Mouse (Mus musculus) heart, embryonic 14.5 days (tissue): Measurements from ENCODE around the gene Suco. TPM values are rescaled to one million over a fixed set of nuclear protein-coding genes. Genes with fewer than 3 reads are reported as not detected.

Source experiments
- ATAC-seq: fragments of 200-750 bp; cut with Nextera tagmentation; 2 replicates; pipeline ENCODE4 v1.8.0; 2017; ENCODE audit warnings: low read depth, moderate TSS enrichment; ENCODE audit not compliant: insufficient number of reproducible peaks, insufficient read depth, low FRiP score
- H3K27ac ChIP-seq, 2 experiments: fragments of 200-500 bp in 1 of 2; fragments of 300-500 bp in 1 of 2; sonication (generic) in 1 of 2; replicated peaks in 1 of 2; 2 replicates each; pipeline ENCODE4 v1.5.1; 2012 to 2014; ENCODE audit warnings: low read depth in 2 of 2, low read length in 2 of 2, control low read depth in 1 of 2, mild to moderate bottlenecking in 1 of 2, mixed read lengths in 1 of 2; ENCODE audit not compliant: control insufficient read depth in 1 of 2, insufficient read depth in 1 of 2
- H3K27me3 ChIP-seq: fragments of 300-500 bp; sonication (generic); 2 replicates; pipeline ENCODE4 v1.6.1; 2014; ENCODE audit warnings: mild to moderate bottlenecking, low read length, control low read depth; ENCODE audit not compliant: control insufficient read depth, insufficient read depth
- H3K36me3 ChIP-seq: fragments of 300-500 bp; sonication (generic); 2 replicates; pipeline ENCODE4 v1.6.1; 2014; ENCODE audit warnings: mild to moderate bottlenecking, control low read depth, low read length, mixed read lengths; ENCODE audit not compliant: control insufficient read depth, insufficient read depth
- H3K4me1 ChIP-seq, 2 experiments: fragments of 200-500 bp in 1 of 2; fragments of 300-500 bp in 1 of 2; sonication (generic) in 1 of 2; 2 replicates each; pipeline ENCODE4 v1.6.1; 2012 to 2014; ENCODE audit warnings: low read length in 2 of 2, control low read depth in 1 of 2, mixed read lengths in 1 of 2; ENCODE audit not compliant: control insufficient read depth in 2 of 2, insufficient read depth in 2 of 2
- H3K4me2 ChIP-seq: fragments of 300-500 bp; sonication (generic); 2 replicates; pipeline ENCODE4 v1.6.1; 2014; ENCODE audit warnings: mild to moderate bottlenecking, low read length
- H3K4me3 ChIP-seq, 2 experiments: fragments of 200-500 bp in 1 of 2; fragments of 300-500 bp in 1 of 2; sonication (generic) in 1 of 2; 2 replicates each; pipeline ENCODE4 v1.5.1; 2012 to 2014; ENCODE audit warnings: low read length in 2 of 2, mild to moderate bottlenecking in 2 of 2, control low read depth in 1 of 2, low read depth in 1 of 2, moderate library complexity in 1 of 2; ENCODE audit not compliant: control insufficient read depth in 1 of 2, insufficient read depth in 1 of 2
- H3K9ac ChIP-seq: fragments of 300-500 bp; sonication (generic); 2 replicates; pipeline ENCODE4 v1.6.1; 2014; ENCODE audit warnings: mild to moderate bottlenecking, low read length
- H3K9me3 ChIP-seq: fragments of 300-500 bp; sonication (generic); 2 replicates; pipeline ENCODE4 v1.6.1; 2016; ENCODE audit warnings: low read length, control low read depth; ENCODE audit not compliant: control insufficient read depth
- WGBS: fragments of 180-500 bp; shearing (Covaris S2); extraction: QIAGEN DNeasy Blood & Tissue Kit; methylation state at CpG from one replicate; pipeline ENCODE4 v1.1.7; 2014; 5-methylcytosine and 5-hydroxymethylcytosine counted together
- polyA plus RNA-seq: library from polyadenylated mRNA; unstranded; fragments of >200 nt; fragmentation: Nextera tagmentation; extraction: Ambion mirVana; gene quantifications from 2 replicates; pipeline ENCODE4 v1.2.1, GENCODE M21; 2014

The Suco gene
- polyA plus RNA-seq: 15.5 and 19.2 TPM in 2 replicates

DNA sequence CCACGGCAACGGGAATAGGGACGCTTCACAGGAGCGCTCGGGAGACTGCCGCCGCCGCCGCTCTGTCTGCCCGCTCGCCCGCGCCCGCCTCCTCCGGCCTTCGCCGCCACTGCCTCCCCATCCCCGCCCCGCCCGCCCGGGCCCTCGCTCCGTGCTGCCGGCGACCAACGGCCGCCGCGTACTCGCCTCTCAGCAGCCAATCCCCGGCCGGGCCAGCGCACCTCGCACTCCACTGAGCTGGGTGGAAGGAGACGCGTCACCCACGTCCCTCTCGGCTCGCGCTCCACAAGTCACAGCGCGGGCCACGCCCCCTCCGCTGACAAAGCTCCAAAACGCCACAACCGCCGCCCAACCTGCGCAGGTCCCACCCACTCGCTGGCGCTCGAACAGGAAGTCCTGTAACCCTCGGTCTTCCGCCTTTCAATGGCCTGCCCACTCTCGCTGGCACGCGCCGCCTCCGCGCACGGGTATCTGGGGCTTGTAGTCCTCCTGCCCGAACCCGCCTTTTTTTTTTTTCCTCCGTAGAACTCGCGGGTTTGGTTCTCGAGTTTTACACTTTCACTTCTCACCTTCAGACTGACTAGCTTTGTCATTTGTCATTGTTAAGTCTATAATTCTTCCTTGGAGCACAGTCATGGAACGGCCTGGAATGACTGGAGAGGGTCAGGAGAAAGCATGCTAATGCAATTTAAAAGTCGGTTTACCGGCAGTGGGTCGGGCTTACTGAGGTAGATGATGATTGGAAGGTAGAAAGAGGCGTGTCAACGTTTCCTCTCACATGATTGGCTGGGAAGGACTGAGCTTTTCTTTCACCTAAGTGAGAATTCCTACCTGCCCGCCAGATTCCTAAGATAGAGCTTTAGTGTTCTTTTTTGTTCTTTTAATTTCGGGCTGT lies at the start of gene Suco:
TSS of gene Suco (minus strand) at position 130 of the 895 bp plus-strand sequence.
- Histone ChIP-seq H3K27ac (peak within 1 kb of the TSS; percentile 98), H3K36me3 (no peaks in the 10 kb centered on the region)
- WGBS: under 1% methylated on average over 55 of the region's 74 CpGs

DNA sequence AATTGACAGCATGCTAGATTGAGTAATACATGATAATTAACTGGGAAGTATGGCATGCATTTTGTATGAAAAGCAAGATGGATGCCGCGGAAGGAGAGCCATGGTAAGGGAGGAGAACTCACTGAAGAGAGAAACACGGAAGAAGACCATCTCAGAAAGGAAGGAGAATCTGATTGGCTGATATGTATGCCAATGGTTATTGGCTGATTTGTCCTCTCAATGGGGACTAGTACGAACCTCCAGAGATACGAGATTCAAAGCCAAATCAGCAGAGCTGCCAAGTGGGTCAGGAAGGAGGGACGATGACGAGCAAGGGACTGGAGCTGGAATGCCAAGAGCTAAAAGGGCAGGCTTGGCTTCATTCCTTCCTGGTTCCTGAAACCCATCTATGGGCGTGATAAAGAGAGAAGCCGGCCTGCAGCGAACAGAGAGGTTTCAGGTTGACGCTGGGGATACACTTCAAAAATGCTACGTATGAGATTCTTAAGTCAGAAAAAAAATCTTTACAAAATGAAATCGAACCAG lies 48.9 kb upstream of the Suco start:
- Histone ChIP-seq H3K27ac (no peak overlapping the region), H3K9me3 (no peaks in the 10 kb centered on the region), H3K27me3 (no peaks in the 10 kb centered on the region), H3K9ac (no peak overlapping the region), H3K4me3 (no peak overlapping the region), H3K36me3 (no peaks in the 10 kb centered on the region), H3K4me1 (no peaks in the 10 kb centered on the region; a peak in 1 of 4 replicates), H3K4me2 (no peak overlapping the region)
- 71% methylated on average over 13 of the region's 13 CpGs for WGBS
- ATAC-seq: no peak

More for the DNA sequence above, at the start of gene Suco:
- Histone ChIP-seq H3K4me2 (peak within 1 kb of the TSS; percentile 82), H3K4me1 (peaks cover 5 to 13% of the 10 kb centered on the region in 2 experiments; a peak in 3 of 4 replicates), H3K9me3 (no peaks in the 10 kb centered on the region), H3K9ac (peak within 1 kb of the TSS; percentile 94), H3K4me3 (peak within 1 kb of the TSS; percentile 82 to 89), H3K27me3 (no peaks in the 10 kb centered on the region)
- ATAC-seq: peak; percentile 98

DNA sequence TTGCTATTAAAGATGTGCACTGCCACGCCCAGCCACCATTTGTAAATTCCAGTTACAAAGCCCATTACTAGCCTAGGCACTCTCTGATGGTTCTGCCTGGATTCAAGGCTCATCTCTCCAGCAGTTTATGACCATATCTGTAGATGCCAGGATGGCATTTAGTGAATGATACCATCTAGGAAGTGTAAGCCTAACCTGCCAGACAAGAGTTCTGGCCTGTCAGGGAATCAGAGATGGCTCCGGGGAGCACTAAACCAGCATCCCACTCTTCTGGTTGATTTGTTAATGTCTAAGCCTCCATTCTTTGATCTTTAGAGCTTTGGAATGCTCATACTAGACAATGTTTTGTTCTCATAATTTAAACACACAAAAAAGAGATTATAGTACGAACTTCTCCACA lies 47.8 kb upstream of the Suco start:
- Histone ChIP-seq H3K9me3 (no peaks in the 10 kb centered on the region), H3K36me3 (no peaks in the 10 kb centered on the region), H3K4me2 (no peak overlapping the region), H3K4me3 (no peak overlapping the region), H3K27ac (no peak overlapping the region), H3K4me1 (no peaks in the 10 kb centered on the region; a peak in 1 of 4 replicates), H3K27me3 (no peaks in the 10 kb centered on the region), H3K9ac (no peak overlapping the region)
- WGBS: 82% methylated on average over 3 of the region's 3 CpGs
- no peak for ATAC-seq

DNA sequence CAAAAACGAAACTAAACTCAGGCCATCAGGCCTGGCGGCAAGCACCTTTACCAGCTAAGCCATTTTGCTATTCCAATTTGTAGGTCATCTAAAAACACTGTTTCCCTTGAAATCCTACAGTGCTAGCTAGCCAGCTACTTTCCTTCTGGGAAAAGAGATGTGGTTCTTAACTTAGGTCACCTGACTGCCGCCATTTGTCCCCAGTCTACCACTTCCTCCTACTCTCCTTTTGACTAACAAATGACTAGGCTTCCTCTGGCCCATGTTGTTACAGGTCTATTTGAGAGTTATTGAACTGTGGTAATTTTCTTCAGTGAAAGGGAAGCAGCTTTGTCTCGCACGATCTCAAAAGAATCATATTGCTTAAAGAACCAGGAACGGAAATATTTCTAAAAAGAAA lies 45.4 kb upstream of the Suco start:
- 91% methylated on average over 6 of the region's 6 CpGs for WGBS
- Histone ChIP-seq H3K4me1 (peaks cover 0 to 5% of the 10 kb centered on the region in 2 experiments; a peak in 2 of 4 replicates), H3K27ac (no peak overlapping the region), H3K4me3 (no peak overlapping the region), H3K9ac (no peak overlapping the region), H3K27me3 (no peaks in the 10 kb centered on the region), H3K9me3 (no peaks in the 10 kb centered on the region), H3K4me2 (no peak overlapping the region), H3K36me3 (no peaks in the 10 kb centered on the region)
- no peak for ATAC-seq

DNA sequence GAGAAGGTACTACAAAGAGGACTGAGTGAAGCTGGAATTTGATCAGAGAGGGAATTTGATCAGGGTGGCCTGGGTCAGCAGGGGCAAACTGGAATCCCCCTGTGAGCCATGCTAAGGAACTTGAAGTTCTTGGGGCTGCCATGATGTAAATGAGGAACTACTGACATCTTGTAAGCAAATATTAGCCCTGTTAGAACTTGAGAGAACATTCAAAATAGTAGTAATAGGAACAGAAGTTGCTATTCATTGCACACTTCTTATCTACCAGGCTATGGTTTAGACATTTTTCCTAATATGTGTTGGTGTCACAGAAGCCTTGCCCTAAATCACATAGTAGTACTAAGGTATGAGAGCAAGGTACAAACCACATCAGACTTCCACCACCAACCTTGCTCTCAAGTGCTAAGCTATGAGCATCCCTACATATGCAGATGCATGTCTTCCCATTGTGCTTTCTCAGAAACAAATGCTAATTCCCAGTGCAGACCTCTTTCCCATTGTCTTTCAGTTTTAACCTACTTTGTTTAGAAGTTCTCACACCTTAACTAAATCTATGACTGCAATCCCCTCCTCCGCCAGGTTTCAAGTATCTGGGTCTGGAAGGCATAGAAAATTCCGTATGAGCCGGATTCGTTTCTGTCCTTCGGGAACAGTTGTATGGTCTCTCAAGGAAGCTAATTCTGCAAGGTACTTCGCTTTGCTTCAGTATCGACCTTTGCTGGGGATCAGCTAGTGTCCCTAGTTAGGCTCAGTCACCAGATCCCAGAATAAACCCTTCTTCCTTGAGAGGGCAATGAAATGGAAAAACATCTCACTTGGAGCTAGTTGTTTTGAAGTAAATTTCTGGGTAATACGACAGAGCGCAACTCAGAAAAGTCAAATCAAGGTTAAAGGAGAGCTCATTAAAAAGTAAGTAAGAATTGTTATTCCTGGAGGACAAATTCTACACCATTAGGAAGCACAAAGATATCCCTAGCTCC lies 44.3 kb upstream of the Suco start:
- peaks cover 0 to 5% of the 10 kb centered on the region in 2 experiments; a peak in 2 of 4 replicates for H3K4me1 ChIP-seq
- H3K27ac ChIP-seq: no peak overlapping the region
- ATAC-seq: no peak
- H3K4me3 ChIP-seq: no peak overlapping the region
- no peaks in the 10 kb centered on the region for H3K9me3 ChIP-seq
- H3K4me2 ChIP-seq: no peak overlapping the region
- H3K27me3 ChIP-seq: no peaks in the 10 kb centered on the region
- 87% methylated on average over 9 of the region's 9 CpGs for WGBS
- no peak overlapping the region for H3K9ac ChIP-seq
- no peaks in the 10 kb centered on the region for H3K36me3 ChIP-seq

DNA sequence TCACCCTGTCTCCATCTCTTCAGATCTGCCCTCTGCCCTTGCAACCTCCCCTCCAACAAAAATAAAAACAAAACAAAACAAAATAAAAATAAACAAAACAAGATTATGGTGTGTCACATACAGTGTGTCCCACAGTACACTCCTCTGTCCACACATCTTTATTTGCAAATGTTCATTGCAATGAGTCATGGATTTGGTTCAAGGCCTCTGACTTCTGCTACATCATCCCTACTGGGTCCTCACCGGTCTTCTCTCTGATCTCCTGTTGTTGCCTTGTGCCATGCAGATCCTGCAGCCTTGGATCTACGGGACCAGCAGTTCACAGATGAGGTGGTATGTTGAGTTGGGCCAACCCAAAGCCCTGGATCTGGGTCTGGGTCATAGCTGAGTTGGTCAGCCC lies 43.1 kb upstream of the Suco start:
- H3K36me3 ChIP-seq: no peaks in the 10 kb centered on the region
- ATAC-seq: no peak
- no peaks in the 10 kb centered on the region for H3K9me3 ChIP-seq
- no peak overlapping the region for H3K4me2 ChIP-seq
- H3K4me1 ChIP-seq: peaks cover 0 to 5% of the 10 kb centered on the region in 2 experiments; a peak in 2 of 4 replicates
- H3K9ac ChIP-seq: no peak overlapping the region
- H3K4me3 ChIP-seq: no peak overlapping the region
- WGBS: 97% methylated on average over 2 of the region's 2 CpGs
- H3K27me3 ChIP-seq: no peaks in the 10 kb centered on the region
- no peak overlapping the region for H3K27ac ChIP-seq

DNA sequence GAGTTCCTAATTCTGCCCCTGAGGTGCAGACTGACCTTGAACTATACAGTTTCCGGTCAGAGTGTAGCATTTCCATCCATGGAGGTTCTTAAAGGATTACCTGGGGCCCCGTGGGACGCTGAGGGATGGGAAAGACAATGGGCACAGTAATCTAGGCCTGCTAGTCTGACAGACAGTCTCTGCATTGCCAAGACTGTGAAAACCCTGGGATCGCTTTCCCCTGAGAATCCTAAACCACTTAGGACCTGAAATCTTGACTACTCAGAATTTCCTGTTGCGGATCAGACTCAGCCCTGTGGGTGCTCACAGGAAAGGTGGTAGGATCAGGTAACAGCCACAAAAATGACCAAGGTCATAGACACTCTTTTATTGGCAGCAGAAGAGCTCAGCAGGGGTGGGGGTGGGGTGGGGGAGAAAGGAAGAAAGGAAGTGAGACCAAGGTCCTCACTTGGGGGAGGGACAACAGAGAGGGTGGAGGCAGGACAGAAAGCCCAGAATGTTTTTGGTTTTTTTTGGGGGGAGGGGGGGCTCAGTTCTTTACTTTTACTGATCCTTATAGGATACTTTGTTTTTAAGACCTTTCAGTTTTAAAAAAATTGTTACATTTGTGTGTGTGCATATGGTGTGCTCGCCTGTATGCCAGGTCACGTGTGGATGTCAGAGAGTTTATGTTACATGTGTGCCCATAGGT lies 42.3 kb upstream of the Suco start:
- no peak overlapping the region for H3K27ac ChIP-seq
- no peak overlapping the region for H3K9ac ChIP-seq
- no peaks in the 10 kb centered on the region for H3K36me3 ChIP-seq
- H3K4me3 ChIP-seq: no peak overlapping the region
- no peaks in the 10 kb centered on the region for H3K27me3 ChIP-seq
- ATAC-seq: no peak
- H3K4me1 ChIP-seq: peaks cover 0 to 5% of the 10 kb centered on the region in 2 experiments; a peak in 2 of 4 replicates
- no peaks in the 10 kb centered on the region for H3K9me3 ChIP-seq
- no peak overlapping the region for H3K4me2 ChIP-seq
- 51% methylated on average over 7 of the region's 7 CpGs for WGBS
